Mouse (Mus musculus) stomach, postnatal 0 days (tissue): ENCODE measurements at regions not wholly inside any gene's neighbourhood (a gene's known extent, or its start where the extent isn't known, plus 50 kb on each side); places are given as distances from the start of the nearest gene placed in this dataset.

ENCODE experiments used
- ATAC-seq: fragments of 200-750 bp; cut with Nextera tagmentation; 2 replicates; pipeline ENCODE4 v1.8.0; 2017; ENCODE audit not compliant: low FRiP score, low TSS enrichment
- DNase-seq: peaks from one replicate; pipeline ENCODE4 v3.0.0-alpha.2; 2016; ENCODE audit warnings: low spot score
- H3K27ac ChIP-seq: fragments of 300-500 bp; sonication (generic); replicated peaks from 2 replicates; pipeline ENCODE4 v1.5.1; 2014; ENCODE audit warnings: mild to moderate bottlenecking, control low read depth
- H3K27me3 ChIP-seq: fragments of 300-500 bp; sonication (generic); 2 replicates; pipeline ENCODE4 v1.6.1; 2014; ENCODE audit warnings: low read length; ENCODE audit not compliant: control insufficient read depth, insufficient read depth
- H3K36me3 ChIP-seq: fragments of 300-500 bp; sonication (generic); 2 replicates; pipeline ENCODE4 v1.6.1; 2014; ENCODE audit warnings: low read length, mixed read lengths; ENCODE audit not compliant: control insufficient read depth, insufficient read depth
- H3K4me1 ChIP-seq: fragments of 300-500 bp; sonication (generic); replicated peaks from 2 replicates; pipeline ENCODE4 v1.6.1; 2014; ENCODE audit warnings: antibody characterized with exemption; ENCODE audit not compliant: control insufficient read depth, insufficient read depth
- H3K4me2 ChIP-seq: fragments of 300-500 bp; sonication (generic); replicated peaks from 2 replicates; pipeline ENCODE4 v1.6.1; 2014; ENCODE audit warnings: low read depth, mild to moderate bottlenecking, control low read depth, moderate library complexity
- H3K4me3 ChIP-seq: fragments of 300-500 bp; sonication (generic); 2 replicates; pipeline ENCODE4 v1.5.1; 2014; ENCODE audit warnings: low read depth, low read length, control low read depth
- H3K9ac ChIP-seq: fragments of 300-500 bp; sonication (generic); 2 replicates; pipeline ENCODE4 v1.6.1; 2014; ENCODE audit warnings: mild to moderate bottlenecking, low read length, control low read depth, mixed read lengths
- H3K9me3 ChIP-seq: fragments of 300-500 bp; sonication (generic); 2 replicates; pipeline ENCODE4 v1.6.1; 2016; ENCODE audit warnings: low read length; ENCODE audit not compliant: control insufficient read depth
- CTCF ChIP-seq: IDR thresholded peaks from 2 replicates; pipeline ENCODE4 v1.5.1; 2016; ENCODE audit warnings: antibody characterized with exemption, low read depth, mild to moderate bottlenecking, moderate library complexity
- EP300 ChIP-seq: optimal IDR thresholded peaks from 2 replicates; pipeline ENCODE3; 2016; ENCODE audit warnings: antibody characterized with exemption
- WGBS: fragments of 180-500 bp; shearing (Covaris S2); extraction: QIAGEN DNeasy Blood & Tissue Kit; methylation state at CpG from one replicate; pipeline ENCODE4 v1.1.7; 2014; 5-methylcytosine and 5-hydroxymethylcytosine counted together

DNA sequence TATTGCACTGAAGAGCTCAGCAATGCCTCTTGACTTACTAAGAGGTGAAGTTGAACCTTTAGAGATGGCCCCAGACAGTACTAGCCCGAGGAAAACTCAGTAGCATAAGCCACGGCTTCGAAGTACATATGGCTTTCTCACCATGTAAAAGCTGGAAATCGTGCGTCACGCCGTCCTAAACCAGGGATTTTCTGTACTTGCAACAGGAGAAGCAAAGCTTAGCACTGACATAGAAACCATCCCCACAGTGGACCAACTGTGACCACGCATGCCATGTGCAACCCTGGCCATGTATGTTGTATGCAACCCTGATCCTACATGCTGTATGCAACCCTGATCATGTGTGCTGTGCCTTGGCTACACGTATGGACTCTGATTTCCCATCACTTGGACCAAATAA, 265.0 kb upstream of the Zfp637 start:
- no peak overlapping the region for H3K27ac ChIP-seq
- H3K27me3 ChIP-seq = no peaks in the 10 kb centered on the region
- WGBS = 93% methylated on average over 9 of the region's 9 CpGs
- no peaks in the 10 kb centered on the region for H3K9me3 ChIP-seq
- H3K4me3 ChIP-seq = no peak overlapping the region
- ATAC-seq (no peak), DNase-seq (peak; percentile 7)
- no peak overlapping the region for H3K9ac ChIP-seq
- TF ChIP-seq CTCF = no peak
- no peaks in the 10 kb centered on the region for H3K36me3 ChIP-seq
- H3K4me1 ChIP-seq = no peaks in the 10 kb centered on the region
- no peak overlapping the region for H3K4me2 ChIP-seq

DNA sequence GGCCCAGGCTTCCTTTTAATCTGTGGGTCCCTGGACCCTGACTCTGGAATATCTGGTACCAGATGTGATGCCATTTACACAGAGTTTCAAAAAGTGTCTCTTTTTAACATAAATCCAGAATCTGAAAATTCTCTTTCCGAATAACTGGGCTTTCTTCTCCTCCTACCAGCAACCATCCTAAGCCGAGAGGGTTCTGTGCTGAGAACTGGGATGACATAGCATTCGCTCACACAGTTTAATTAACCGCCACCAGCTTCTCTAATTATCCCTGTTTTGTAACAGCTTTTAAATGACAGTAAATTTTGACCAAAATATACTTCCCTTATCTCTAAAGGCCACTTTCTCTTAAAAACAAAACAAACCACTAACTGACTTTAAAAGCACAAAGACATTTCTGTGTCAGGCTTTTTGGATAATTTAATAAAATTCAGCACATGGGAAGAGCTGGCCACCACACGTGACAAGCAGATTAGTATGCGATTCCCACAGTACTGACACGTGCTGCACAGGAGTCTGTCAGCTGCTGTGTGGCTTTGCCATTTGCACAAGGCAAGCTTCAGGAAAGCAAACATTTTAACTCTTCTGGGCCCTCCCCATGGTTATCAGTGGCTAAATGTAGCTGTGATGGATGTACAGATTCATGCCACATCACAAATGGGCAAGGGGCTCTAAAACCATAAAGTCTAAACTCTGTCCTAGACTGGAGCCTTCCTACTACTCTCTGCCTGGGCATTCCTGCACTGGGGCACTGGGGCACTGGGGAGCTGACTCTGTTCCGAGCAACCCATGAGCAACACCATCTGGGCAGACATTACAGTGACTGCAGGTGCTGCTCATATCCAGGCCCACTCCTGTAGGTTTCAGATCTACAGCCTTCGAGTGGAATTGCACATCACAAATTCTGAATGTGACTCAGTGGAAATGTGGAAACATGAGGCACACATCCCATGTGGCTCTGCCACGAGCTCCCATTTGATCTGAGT, 263.1 kb upstream of the Zfp637 start:
- Histone ChIP-seq H3K27ac (no peak overlapping the region), H3K4me3 (no peak overlapping the region), H3K9ac (no peak overlapping the region), H3K9me3 (no peaks in the 10 kb centered on the region), H3K4me2 (no peak overlapping the region), H3K36me3 (no peaks in the 10 kb centered on the region), H3K4me1 (no peaks in the 10 kb centered on the region), H3K27me3 (no peaks in the 10 kb centered on the region)
- DNase-seq = no peak
- no peak for ATAC-seq
- TF ChIP-seq CTCF (no peak), EP300 (no peak)
- 75% methylated on average over 10 of the region's 10 CpGs for WGBS

DNA sequence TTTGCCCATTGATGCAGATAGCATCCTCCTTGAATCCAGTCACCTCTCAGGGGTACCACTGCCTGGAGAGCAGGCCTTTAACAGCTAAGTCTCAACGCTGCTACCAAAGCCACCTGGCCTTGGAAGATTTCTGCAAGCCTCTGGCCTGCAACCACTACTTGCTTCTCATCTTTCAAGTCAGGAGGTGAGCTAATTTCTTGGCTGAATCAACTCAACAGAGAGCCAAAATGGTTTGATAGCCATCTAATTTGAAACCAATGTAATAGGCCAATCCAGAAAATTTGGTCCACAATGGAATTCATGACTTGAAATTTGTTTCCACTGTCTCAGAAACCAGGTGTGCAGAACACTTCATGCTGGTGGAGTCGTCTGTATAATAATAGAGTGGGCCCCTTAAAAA, 260.0 kb upstream of the Zfp637 start:
- no peaks in the 10 kb centered on the region for H3K9me3 ChIP-seq
- no peak overlapping the region for H3K4me3 ChIP-seq
- no peak overlapping the region for H3K27ac ChIP-seq
- ATAC-seq = no peak
- WGBS = 78% methylated on average over 2 of the region's 2 CpGs
- H3K9ac ChIP-seq = no peak overlapping the region
- TF ChIP-seq EP300 = no peak
- TF ChIP-seq CTCF = no peak
- H3K4me2 ChIP-seq = no peak overlapping the region
- no peak for DNase-seq
- no peaks in the 10 kb centered on the region for H3K36me3 ChIP-seq
- H3K4me1 ChIP-seq = no peaks in the 10 kb centered on the region
- H3K27me3 ChIP-seq = no peaks in the 10 kb centered on the region

DNA sequence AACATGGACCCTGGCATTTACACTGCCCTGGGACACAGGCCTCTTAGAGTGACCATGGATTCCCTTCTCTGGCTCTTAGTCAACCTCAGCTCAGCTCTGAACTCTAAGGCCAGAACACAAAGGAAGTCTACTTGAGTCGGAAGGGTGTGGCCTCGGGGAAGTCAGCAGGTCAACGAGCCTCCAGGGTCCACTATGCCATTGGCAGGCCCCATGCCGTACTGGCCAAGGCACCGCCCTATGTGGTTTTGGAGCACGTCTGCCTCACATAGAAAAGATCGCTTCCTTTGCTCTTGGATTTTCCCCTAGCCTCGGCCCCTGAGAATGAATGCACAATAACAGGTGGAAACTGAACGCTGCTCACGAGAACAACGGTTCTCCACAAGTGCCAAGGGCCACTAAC, 257.9 kb upstream of the Zfp637 start:
- Histone ChIP-seq H3K27me3 (no peaks in the 10 kb centered on the region), H3K4me1 (no peaks in the 10 kb centered on the region), H3K36me3 (no peaks in the 10 kb centered on the region), H3K27ac (no peak overlapping the region), H3K9ac (no peak overlapping the region), H3K4me2 (no peak overlapping the region), H3K9me3 (no peaks in the 10 kb centered on the region), H3K4me3 (no peak overlapping the region)
- WGBS = 79% methylated on average over 11 of the region's 11 CpGs
- ATAC-seq = no peak
- DNase-seq = peak; percentile 12
- no peak for TF ChIP-seq EP300
- TF ChIP-seq CTCF = no peak

DNA sequence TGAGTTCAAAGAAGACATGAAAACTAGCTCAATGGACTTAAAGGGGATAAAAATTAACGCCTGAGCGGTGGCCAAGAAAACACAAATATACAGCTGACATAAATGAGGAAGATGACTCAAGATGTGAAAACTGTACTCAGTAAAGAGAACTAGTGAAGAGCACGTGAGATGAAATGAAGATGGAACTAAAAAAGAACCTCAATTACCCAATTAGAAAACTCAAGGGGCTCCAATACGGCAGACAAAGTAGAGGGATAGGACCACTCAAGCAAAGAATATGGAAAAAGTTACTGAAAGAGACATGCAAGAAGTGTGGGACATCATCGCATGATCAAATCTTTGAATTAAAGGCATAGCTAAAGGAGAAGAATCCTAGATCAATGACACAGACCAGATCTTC, 256.4 kb upstream of the Zfp637 start:
- no peak overlapping the region for H3K4me3 ChIP-seq
- ATAC-seq (no peak), DNase-seq (no peak)
- H3K9ac ChIP-seq = no peak overlapping the region
- TF ChIP-seq EP300 (no peak), CTCF (no peak)
- H3K4me2 ChIP-seq = no peak overlapping the region
- H3K27ac ChIP-seq = no peak overlapping the region
- H3K9me3 ChIP-seq = no peaks in the 10 kb centered on the region
- H3K27me3 ChIP-seq = no peaks in the 10 kb centered on the region
- 93% methylated on average over 5 of the region's 5 CpGs for WGBS
- no peaks in the 10 kb centered on the region for H3K4me1 ChIP-seq
- no peaks in the 10 kb centered on the region for H3K36me3 ChIP-seq

DNA sequence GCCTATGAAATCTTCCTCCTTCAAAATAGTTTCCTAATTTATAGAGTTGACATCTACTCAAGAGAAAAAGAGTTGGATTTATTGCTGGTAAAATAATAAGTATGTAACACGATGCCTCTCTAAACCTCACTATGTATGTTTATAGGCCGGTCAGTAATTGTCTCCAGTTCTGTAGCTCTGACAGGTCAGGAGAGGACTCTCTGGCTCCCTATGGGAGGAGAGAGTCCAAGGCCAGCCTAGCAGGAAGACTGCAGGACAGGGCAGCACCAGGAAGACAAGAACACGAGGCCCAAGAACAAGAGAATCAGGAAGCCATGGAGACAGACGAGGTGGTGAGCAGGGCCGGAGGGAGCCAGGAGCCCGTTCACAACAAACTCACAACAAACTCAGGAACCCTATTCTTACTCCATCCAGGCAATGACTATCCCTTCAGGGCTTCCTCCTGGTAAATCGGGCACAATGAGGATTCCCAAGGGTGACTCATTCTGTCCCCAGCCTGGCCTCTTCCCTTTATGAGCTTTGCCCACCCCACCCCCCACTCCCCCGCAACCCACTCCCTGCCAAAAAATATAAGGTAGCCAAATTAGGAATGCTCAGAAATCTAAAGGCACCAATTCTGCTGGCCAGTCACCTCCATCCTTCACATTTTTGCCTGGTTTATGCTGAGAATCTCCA, 244.7 kb upstream of the Zfp637 start:
- WGBS = 74% methylated on average over 8 of the region's 8 CpGs
- Histone ChIP-seq H3K36me3 (no peaks in the 10 kb centered on the region), H3K4me3 (no peak overlapping the region), H3K4me2 (no peak overlapping the region), H3K9ac (no peak overlapping the region), H3K27me3 (no peaks in the 10 kb centered on the region), H3K4me1 (no peaks in the 10 kb centered on the region), H3K27ac (no peak overlapping the region), H3K9me3 (no peaks in the 10 kb centered on the region)
- ATAC-seq = no peak
- no peak for DNase-seq
- TF ChIP-seq CTCF = no peak
- no peak for TF ChIP-seq EP300
